Mouse (Mus musculus) common myeloid progenitor, adult 5-6 weeks (primary cell): ENCODE data around the gene Lclat1. TPM values are rescaled to one million over a fixed set of nuclear protein-coding genes. Genes with fewer than 3 reads are reported as not detected.
"Not testable (repeated sequence)": the region's sequence is repeated elsewhere in the genome, so short reads cannot be mapped to it uniquely, and the experiment has no call there.

Experiments used
- ATAC-seq: replicated peaks from 2 replicates; pipeline ENCODE4 v1.8.0; 2016; ENCODE audit warnings: low read depth, mild to moderate bottlenecking, moderate TSS enrichment, inconsistent platforms; ENCODE audit not compliant: poor library complexity, severe bottlenecking
- total RNA-seq: library from RNA; stranded (forward); fragments of 200-1000, 187-1606 nt; gene quantifications from 2 replicates; pipeline ENCODE4 v1.2.3, GENCODE M21; 2017

The Lclat1 gene
- total RNA-seq, 1 experiment from 2014 or later, result 11.1 TPM

- peak; percentile 42 for ATAC-seq
These were observed 124.8 kb downstream of the Lclat1 start for GRCm38 (mm10) chr17:73232593-73232992.

- no peak for ATAC-seq
These were observed 126.2 kb downstream of the Lclat1 start for GRCm38 (mm10) chr17:73233975-73234374.

- no peak for ATAC-seq
These were observed 129.5 kb downstream of the Lclat1 start for GRCm38 (mm10) chr17:73237178-73237853.

DNA sequence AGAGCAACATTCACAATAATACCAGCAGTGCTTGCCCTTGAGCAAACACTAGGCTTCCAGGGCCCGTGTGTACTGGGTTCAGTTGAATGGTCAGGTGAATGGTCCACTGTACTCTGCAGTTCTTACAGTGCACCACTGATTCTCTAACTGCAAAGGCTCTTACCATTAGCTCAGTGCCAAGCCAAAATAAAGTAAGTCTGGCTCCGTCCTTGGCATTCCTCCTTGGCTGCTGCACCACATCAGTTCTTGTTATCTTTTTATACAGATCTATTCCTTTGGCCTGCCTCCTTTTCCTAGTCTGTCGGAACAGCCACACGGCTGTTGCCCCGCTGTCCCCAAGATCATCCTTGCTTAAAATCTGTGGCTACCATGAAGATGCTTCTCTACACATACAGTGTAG, 130.7 kb downstream of the Lclat1 start:
- ATAC-seq, result no peak

- ATAC-seq, result no peak
These were observed 133.5 kb downstream of the Lclat1 start for GRCm38 (mm10) chr17:73241085-73241848.

GRCm38 (mm10) chr17:73243676-73244075, 135.9 kb downstream of the Lclat1 start:
- ATAC-seq, result no peak

GRCm38 (mm10) chr17:73244596-73244995, 136.8 kb downstream of the Lclat1 start:
- ATAC-seq, result no peak

DNA sequence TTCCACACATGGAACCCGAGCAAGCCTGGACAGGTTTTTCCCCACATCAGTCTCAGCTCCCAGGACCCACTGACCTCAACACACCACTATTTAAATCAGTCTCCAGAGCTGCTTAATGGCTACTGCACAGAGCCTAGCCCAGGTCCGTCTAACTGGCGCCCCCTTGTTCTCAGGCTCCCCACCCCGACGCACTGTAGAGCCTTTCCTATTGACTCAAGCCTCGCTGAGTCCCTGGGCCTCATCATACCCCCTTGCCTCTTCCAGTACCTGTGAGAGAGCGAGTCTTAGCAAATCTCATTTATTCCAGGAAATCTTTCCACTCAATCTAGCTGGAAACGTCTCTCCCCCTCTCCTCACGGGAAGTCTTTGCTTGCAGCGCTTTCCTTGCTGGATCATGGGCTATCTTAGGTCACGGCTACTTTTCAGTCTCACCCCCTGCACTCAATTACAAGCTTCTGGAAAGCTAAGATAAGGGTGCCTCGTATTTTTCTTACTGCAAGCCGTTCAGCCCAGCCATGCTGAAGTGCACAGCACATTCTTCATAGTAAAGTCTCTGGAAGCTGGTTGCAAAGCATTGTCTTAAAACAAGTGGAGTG, 137.4 kb downstream of the Lclat1 start:
- ATAC-seq, result no peak

GRCm38 (mm10) chr17:73246036-73246435, 138.3 kb downstream of the Lclat1 start:
- ATAC-seq, result no peak

GRCm38 (mm10) chr17:73246926-73247325, 139.1 kb downstream of the Lclat1 start:
- ATAC-seq, result no peak

GRCm38 (mm10) chr17:73247758-73248157, 140.0 kb downstream of the Lclat1 start:
- no peak for ATAC-seq

GRCm38 (mm10) chr17:73250488-73251141, 142.8 kb downstream of the Lclat1 start:
- ATAC-seq, result peak; percentile 22

DNA sequence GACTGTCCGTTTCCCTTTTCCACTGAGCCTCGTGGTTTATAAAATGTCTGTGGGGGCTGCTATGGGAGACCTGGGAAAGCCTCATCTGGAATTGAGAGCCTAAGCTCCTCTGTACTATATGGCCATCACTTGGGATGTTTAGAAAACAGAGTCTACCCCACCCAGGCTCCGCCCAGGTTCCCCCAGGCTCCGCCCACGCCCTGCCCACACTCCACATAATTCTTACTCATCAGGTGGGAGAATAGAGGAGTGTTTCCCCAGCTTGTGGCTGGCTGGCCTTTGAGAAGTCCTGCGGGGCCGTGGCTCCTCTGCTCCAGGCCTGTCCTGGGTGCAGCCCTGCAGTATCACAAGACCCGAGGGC, 143.3 kb downstream of the Lclat1 start:
- ATAC-seq, result peak; percentile 33

DNA sequence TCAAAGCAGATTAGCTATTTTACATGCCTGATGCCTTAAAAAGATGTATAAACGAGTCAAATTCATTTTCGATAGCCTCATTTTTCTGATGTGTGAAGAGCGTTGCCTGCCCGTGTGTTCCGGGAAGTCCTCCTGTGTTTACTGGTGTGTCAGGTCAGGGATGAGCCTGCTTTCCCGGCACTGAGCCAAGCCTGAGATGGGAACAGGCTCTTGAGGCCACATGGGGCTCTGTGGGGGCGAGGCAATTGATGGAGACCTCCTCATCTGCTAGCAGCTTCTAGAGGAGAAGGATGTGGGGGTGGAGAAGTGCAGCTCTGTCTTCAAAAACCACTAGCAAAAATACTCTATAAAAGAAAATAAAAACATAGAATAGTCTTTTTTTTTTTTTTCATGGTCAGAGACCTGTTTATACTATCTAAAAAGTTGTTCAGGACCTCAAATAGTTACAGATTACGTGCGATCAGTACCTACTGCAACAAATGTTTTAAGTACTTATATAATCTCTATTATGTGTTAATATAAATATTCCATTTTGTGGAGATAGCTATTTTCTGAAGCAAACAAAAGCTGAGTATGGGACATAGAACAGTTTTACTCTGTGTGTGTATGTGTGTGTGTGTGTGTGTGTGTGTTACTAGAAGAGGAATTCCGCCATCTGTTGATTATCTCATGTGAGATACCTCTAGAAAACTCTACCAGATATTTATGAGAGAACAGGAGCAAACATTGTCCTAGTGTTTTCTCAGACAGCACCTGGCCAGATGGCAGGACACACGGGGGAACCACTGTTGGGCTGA, 144.2 kb downstream of the Lclat1 start:
- no peak for ATAC-seq

DNA sequence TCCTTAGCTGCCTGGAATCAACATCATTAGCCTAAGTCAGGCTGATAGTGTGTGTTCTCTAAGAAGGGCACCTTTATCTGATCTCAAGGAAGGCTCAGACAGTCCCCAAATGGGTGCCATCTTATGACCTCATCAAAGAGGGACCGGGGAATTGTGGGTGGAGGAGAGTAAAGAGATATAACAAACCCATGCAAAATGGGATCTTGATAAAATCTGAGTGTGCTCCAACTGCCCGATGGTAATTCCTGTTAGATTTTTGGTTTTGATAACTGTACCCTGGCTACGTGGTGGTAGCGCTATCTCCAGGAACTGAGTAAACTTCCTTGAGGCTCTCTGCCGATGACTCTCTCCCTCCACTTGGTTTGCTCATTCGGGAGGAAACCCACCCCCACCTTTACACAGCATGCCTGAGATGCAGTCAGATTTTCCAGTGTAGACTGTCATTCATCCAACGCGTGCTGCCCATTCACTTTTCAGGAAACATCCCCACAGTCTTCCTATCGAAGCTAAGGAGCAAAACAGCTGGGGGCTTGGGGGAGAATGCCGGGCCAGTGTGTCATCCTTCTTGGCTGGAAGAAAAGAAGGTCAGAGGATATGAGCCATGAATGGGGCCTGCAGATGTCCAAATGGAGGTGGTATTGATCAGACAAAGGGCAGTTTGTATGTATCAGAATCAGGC, 145.6 kb downstream of the Lclat1 start:
- ATAC-seq, result no peak

DNA sequence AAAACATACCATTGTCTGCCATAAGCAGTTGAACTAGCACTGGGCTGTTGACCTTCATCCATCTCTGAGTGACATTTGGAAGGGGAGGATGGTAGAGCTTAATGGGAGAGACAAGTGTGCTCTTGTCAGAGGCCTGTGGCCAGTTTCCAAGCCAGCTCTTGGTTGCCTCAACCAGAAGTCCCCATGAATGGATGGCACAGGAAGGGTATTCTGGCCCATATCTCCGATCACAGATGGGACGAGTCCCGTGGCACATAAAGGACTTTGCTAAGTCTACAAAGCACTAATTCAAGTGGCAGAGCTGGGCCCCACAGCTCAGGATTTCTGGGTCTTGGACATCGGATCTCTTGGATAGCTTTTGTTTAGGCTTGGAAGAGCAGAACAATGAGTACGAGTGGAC, 148.0 kb downstream of the Lclat1 start:
- ATAC-seq, result no peak

- ATAC-seq, result peak; percentile 30
These were observed 150.8 kb downstream of the Lclat1 start for GRCm38 (mm10) chr17:73258620-73259019.

- ATAC-seq, result not testable (repeated sequence)
These were observed 151.5 kb downstream of the Lclat1 start for GRCm38 (mm10) chr17:73259258-73259657.

- no peak; the same call in 1 of the 2 replicates for ATAC-seq
These were observed 154.8 kb downstream of the Lclat1 start for GRCm38 (mm10) chr17:73262558-73262957.
